Mouse (Mus musculus) lung, adult 2 months (tissue): ENCODE measurements at regions not wholly inside any gene's neighbourhood (a gene's known extent, or its start where the extent isn't known, plus 50 kb on each side); places are given as distances from the start of the nearest gene placed in this dataset.
"Not testable (repeated sequence)": the region's sequence is repeated elsewhere in the genome, so short reads cannot be mapped to it uniquely, and the experiment has no call there.

Source experiments
- CTCF ChIP-seq: fragments of 200-500 bp; IDR thresholded peaks from 2 replicates; pipeline ENCODE4 v1.5.1; 2011; ENCODE audit warnings: mild to moderate bottlenecking, low read length, control low read depth; ENCODE audit not compliant: insufficient read depth
- POLR2A ChIP-seq: fragments of 200-500 bp; IDR thresholded peaks from 2 replicates; pipeline ENCODE4 v1.6.1; 2011; ENCODE audit warnings: low read depth, mild to moderate bottlenecking, control low read depth, low read length, borderline replicate concordance; ENCODE audit errors: extremely low read depth

DNA sequence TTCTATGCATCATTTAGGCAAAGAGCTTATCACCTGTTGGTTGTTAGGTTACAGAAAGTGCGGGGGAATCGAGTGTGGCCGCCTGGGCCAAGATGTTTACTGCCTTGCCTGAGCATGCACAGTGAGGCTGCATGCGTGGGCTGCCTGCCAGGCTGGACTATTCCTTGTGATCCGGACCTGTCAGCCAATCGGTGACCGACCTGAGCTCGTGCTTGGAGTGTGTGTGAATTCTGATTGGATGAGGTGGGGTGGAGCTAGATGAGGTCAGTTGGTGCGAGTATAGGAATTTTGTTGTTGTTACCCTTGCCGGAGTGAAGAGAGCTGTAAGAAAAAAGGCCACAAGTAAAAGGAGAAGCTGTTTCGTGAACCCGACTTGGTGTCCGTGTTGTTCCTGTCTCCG is 94.3 kb downstream of the Trim42 start:
- TF ChIP-seq POLR2A, CTCF: not testable (repeated sequence)
